Mouse (Mus musculus): Measurements from ENCODE around the gene Mtch1. TPM values are rescaled to one million over a fixed set of nuclear protein-coding genes. Genes with fewer than 3 reads are reported as not detected.
A peak's percentile ranks its signal among the peaks of the same experiment; 100 is the strongest.

Gene Mtch1
- polyA plus RNA-seq, 1 experiment from 2014 or later: 31.7 TPM

GRCm38 (mm10) chr17:29295835-29296234, 51.9 kb downstream of the Mtch1 start:
- peak; percentile 29; the same call in 1 of the 2 replicates for ATAC-seq
- H3K36me3 ChIP-seq (ENCODE audit: control insufficient read depth, insufficient read depth, low read length): peaks cover 13% of the 10 kb centered on the region; the same call in 1 of the 2 replicates

GRCm38 (mm10) chr17:29293807-29294605, 53.7 kb downstream of the Mtch1 start:
- 0 out of 2 replicates have a peak, but pooled peaks cover 4% of the 10 kb centered on the region for H3K4me1 ChIP-seq (ENCODE audit: control insufficient read depth, insufficient read depth, low read length)
- ATAC-seq: peak; percentile 74
- H3K9ac ChIP-seq (ENCODE audit: low read depth, low read length): no peak overlapping the region
- WGBS: 73% methylated on average over 9 of the region's 9 CpGs
- 0 out of 2 replicates have a peak, but pooled peaks cover 4% of the 10 kb centered on the region for H3K36me3 ChIP-seq (ENCODE audit: control insufficient read depth, insufficient read depth, low read length)
- H3K9me3 ChIP-seq (ENCODE audit: control insufficient read depth, low read length): no peaks in the 10 kb centered on the region
- H3K4me2 ChIP-seq (ENCODE audit: low read depth, low read length): no peak overlapping the region
- no peak overlapping the region for H3K27ac ChIP-seq (ENCODE audit: low read length)
- H3K27me3 ChIP-seq (replicated peaks; ENCODE audit: control insufficient read depth, insufficient read depth, low read length): no peaks in the 10 kb centered on the region
- no peak overlapping the region for H3K4me3 ChIP-seq (ENCODE audit: low read length)

More at GRCm38 (mm10) chr17:29295835-29296234, 51.9 kb downstream of the Mtch1 start:
- Histone ChIP-seq H3K4me1 (ENCODE audit: control insufficient read depth, insufficient read depth, low read length) (0 out of 2 replicates have a peak, but pooled peaks cover 4% of the 10 kb centered on the region), H3K27ac (ENCODE audit: low read length) (no peak overlapping the region), H3K27me3 (replicated peaks; ENCODE audit: control insufficient read depth, insufficient read depth, low read length) (no peaks in the 10 kb centered on the region), H3K9ac (ENCODE audit: low read depth, low read length) (no peak overlapping the region), H3K4me2 (ENCODE audit: low read depth, low read length) (no peak overlapping the region), H3K4me3 (ENCODE audit: low read length) (no peak overlapping the region), H3K9me3 (ENCODE audit: control insufficient read depth, low read length) (no peaks in the 10 kb centered on the region)
- 63% methylated on average over 5 of the region's 5 CpGs for WGBS

GRCm38 (mm10) chr17:29292996-29293395, 54.7 kb downstream of the Mtch1 start:
- Histone ChIP-seq H3K9ac (ENCODE audit: low read depth, low read length) (no peak overlapping the region), H3K4me3 (ENCODE audit: low read length) (no peak overlapping the region), H3K4me2 (ENCODE audit: low read depth, low read length) (no peak overlapping the region), H3K27ac (ENCODE audit: low read length) (no peak overlapping the region), H3K27me3 (replicated peaks; ENCODE audit: control insufficient read depth, insufficient read depth, low read length) (no peaks in the 10 kb centered on the region), H3K36me3 (ENCODE audit: control insufficient read depth, insufficient read depth, low read length) (0 out of 2 replicates have a peak, but pooled peaks cover 4% of the 10 kb centered on the region), H3K4me1 (ENCODE audit: control insufficient read depth, insufficient read depth, low read length) (0 out of 2 replicates have a peak, but pooled peaks cover 4% of the 10 kb centered on the region), H3K9me3 (ENCODE audit: control insufficient read depth, low read length) (no peaks in the 10 kb centered on the region)
- 84% methylated on average over 3 of the region's 3 CpGs for WGBS
- ATAC-seq: no peak

- Histone ChIP-seq H3K9me3 (ENCODE audit: control insufficient read depth, low read length) (no peaks in the 10 kb centered on the region), H3K4me2 (ENCODE audit: low read depth, low read length) (no peak overlapping the region), H3K27me3 (replicated peaks; ENCODE audit: control insufficient read depth, insufficient read depth, low read length) (no peaks in the 10 kb centered on the region), H3K4me3 (ENCODE audit: low read length) (no peak overlapping the region), H3K4me1 (ENCODE audit: control insufficient read depth, insufficient read depth, low read length) (no peaks in the 10 kb centered on the region), H3K9ac (ENCODE audit: low read depth, low read length) (no peak overlapping the region), H3K36me3 (ENCODE audit: control insufficient read depth, insufficient read depth, low read length) (0 out of 2 replicates have a peak, but pooled peaks cover 4% of the 10 kb centered on the region), H3K27ac (ENCODE audit: low read length) (no peak overlapping the region)
- 92% methylated on average over 7 of the region's 7 CpGs for WGBS
- ATAC-seq: no peak
Observed at GRCm38 (mm10) chr17:29291793-29292192, 55.9 kb downstream of the Mtch1 start.

- no peaks in the 10 kb centered on the region for H3K9me3 ChIP-seq (ENCODE audit: control insufficient read depth, low read length)
- WGBS: 67% methylated on average over 21 of the region's 21 CpGs
- no peaks in the 10 kb centered on the region for H3K27me3 ChIP-seq (replicated peaks; ENCODE audit: control insufficient read depth, insufficient read depth, low read length)
- H3K4me3 ChIP-seq (ENCODE audit: low read length): no peak overlapping the region
- no peak for ATAC-seq
- no peak overlapping the region for H3K27ac ChIP-seq (ENCODE audit: low read length)
- H3K4me1 ChIP-seq (ENCODE audit: control insufficient read depth, insufficient read depth, low read length): no peaks in the 10 kb centered on the region
- peaks cover 2% of the 10 kb centered on the region; the same call in 1 of the 2 replicates for H3K36me3 ChIP-seq (ENCODE audit: control insufficient read depth, insufficient read depth, low read length)
- no peak overlapping the region for H3K4me2 ChIP-seq (ENCODE audit: low read depth, low read length)
- H3K9ac ChIP-seq (ENCODE audit: low read depth, low read length): no peak overlapping the region
Observed at GRCm38 (mm10) chr17:29282216-29282952, 65.3 kb downstream of the Mtch1 start.

Other genes with a start within 250 kb of the Mtch1 start
- 0.34 and 0.70 TPM in 2 replicates for gene Rab44, start 233.8 kb downstream of the Mtch1 start, polyA plus RNA-seq (2015; fragmentation: Nextera tagmentation; extraction: Ambion mirVana)
- 5.3 and 5.9 TPM in 2 replicates for gene Cpne5, start 109.8 kb downstream of the Mtch1 start, polyA plus RNA-seq (2015; fragmentation: Nextera tagmentation; extraction: Ambion mirVana)
- 133 and 153 TPM in 2 replicates for gene Ppil1, start 83.7 kb downstream of the Mtch1 start, polyA plus RNA-seq (2015; fragmentation: Nextera tagmentation; extraction: Ambion mirVana)
- 82.9 and 85.6 TPM in 2 replicates for gene BC004004, start 79.1 kb downstream of the Mtch1 start, polyA plus RNA-seq (2015; fragmentation: Nextera tagmentation; extraction: Ambion mirVana)
- 0.88 and 1.1 TPM in 2 replicates for gene Pi16, start 30.3 kb downstream of the Mtch1 start, polyA plus RNA-seq (2015; fragmentation: Nextera tagmentation; extraction: Ambion mirVana)
- gene Fgd2, start 13.0 kb upstream of the Mtch1 start, polyA plus RNA-seq (2015; fragmentation: Nextera tagmentation; extraction: Ambion mirVana): 9.8 and 11.5 TPM in 2 replicates
- 11.8 and 12.8 TPM in 2 replicates for gene Pim1, start 142.8 kb upstream of the Mtch1 start, polyA plus RNA-seq (2015; fragmentation: Nextera tagmentation; extraction: Ambion mirVana)
- gene Gm17657, start 201.7 kb upstream of the Mtch1 start, polyA plus RNA-seq (2015; fragmentation: Nextera tagmentation; extraction: Ambion mirVana): not detected in 2 replicates
- 12.4 and 12.6 TPM in 2 replicates for gene Tbc1d22b, start 201.9 kb upstream of the Mtch1 start, polyA plus RNA-seq (2015; fragmentation: Nextera tagmentation; extraction: Ambion mirVana)
- 0.33 and 0.87 TPM in 2 replicates for gene Tmem217, start 204.5 kb upstream of the Mtch1 start, polyA plus RNA-seq (2015; fragmentation: Nextera tagmentation; extraction: Ambion mirVana)